Mouse (Mus musculus) olfactory bulb, adult 2 months (tissue): ENCODE results near the gene Cenpo.

Source experiments
- CTCF ChIP-seq: fragments of 200-500 bp; IDR thresholded peaks from 2 replicates; pipeline ENCODE4 v1.5.1; 2012; ENCODE audit warnings: low read depth, mild to moderate bottlenecking, low read length, moderate library complexity; ENCODE audit not compliant: insufficient read depth
- POLR2A ChIP-seq: fragments of 200-500 bp; IDR thresholded peaks from 2 replicates; pipeline ENCODE4 v1.6.1; 2012; ENCODE audit warnings: mild to moderate bottlenecking, low read depth, low read length, moderate library complexity; ENCODE audit not compliant: insufficient read depth

DNA sequence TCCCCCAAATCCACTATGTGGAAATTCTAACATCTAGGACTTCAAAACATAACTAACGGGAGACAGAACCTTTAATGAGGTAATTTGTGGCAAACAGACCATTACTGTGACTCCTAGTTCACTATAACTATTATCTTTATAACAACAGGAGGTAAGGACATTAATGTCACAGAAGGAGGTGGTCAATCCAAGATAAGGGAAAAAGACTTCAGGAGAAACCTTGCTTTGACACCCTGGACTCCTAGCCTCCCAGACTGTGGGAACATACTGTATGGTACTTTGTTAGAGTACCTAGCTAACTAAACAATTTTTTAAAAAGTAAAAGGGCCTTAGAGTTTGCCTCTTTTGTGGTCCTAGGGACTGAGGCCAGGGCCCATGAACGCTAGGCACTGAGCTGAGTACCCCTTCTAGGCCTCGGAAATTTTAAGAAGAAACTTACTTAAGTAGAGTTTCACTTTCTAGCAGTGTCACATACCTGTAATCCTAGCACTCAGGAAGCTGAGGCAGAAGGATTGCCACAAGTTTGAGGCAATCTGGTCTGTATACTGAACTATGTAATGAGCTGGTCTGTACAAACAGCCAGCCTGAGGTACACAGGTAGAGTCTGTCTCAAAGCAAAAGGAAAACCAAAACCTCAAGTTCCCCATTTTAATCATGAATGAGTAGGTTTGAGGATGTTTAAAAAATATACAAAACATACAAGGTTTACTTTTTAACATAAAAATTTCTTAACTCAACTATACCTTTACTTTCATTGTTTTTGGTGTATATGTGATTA lies 45.1 kb upstream of the Cenpo start:
- TF ChIP-seq CTCF (no peak), POLR2A (no peak)
